Mouse (Mus musculus) thymus, adult 2 months (tissue): ENCODE data around the gene Gm20931. TPM values are rescaled to one million over a fixed set of nuclear protein-coding genes. Genes with fewer than 3 reads are reported as not detected.
"Not testable (repeated sequence)": the region's sequence is repeated elsewhere in the genome, so short reads cannot be mapped to it uniquely, and the experiment has no call there.

Source experiments
- DNase-seq: peaks from one replicate; pipeline ENCODE4 v3.0.0; 2021
- H3K27ac ChIP-seq: fragments of 200-500 bp; 2 replicates; pipeline ENCODE4 v1.5.1; 2012; ENCODE audit warnings: low read length, control low read depth; ENCODE audit not compliant: control insufficient read depth, insufficient read depth
- H3K27me3 ChIP-seq: fragments of 200-500 bp; 2 replicates; pipeline ENCODE4 v1.6.1; 2012; ENCODE audit warnings: mild to moderate bottlenecking, low read length, moderate library complexity, mixed read lengths; ENCODE audit not compliant: control insufficient read depth, insufficient read depth
- H3K36me3 ChIP-seq: fragments of 200-500 bp; 2 replicates; pipeline ENCODE4 v1.6.1; 2012; ENCODE audit warnings: mild to moderate bottlenecking, low read length, moderate library complexity; ENCODE audit not compliant: control insufficient read depth, insufficient read depth
- H3K4me1 ChIP-seq: fragments of 200-500 bp; replicated peaks from 2 replicates; pipeline ENCODE4 v1.6.1; 2012; ENCODE audit warnings: low read length; ENCODE audit not compliant: control insufficient read depth, insufficient read depth
- H3K4me3 ChIP-seq: fragments of 200-500 bp; 2 replicates; pipeline ENCODE4 v1.5.1; 2012; ENCODE audit warnings: mild to moderate bottlenecking, low read length, control low read depth, moderate library complexity; ENCODE audit not compliant: control insufficient read depth, insufficient read depth
- WGBS: fragments of 180-500 bp; shearing (Covaris S2); methylation state at CpG from one replicate; pipeline ENCODE4 v1.1.7; 2018; 5-methylcytosine and 5-hydroxymethylcytosine counted together
- polyA plus RNA-seq: library from polyadenylated mRNA; depleted of rRNA; stranded (reverse); fragments of >200 nt; gene quantifications from 2 replicates; pipeline ENCODE4 v1.2.3, GENCODE M21; 2012; rRNA removed

The Gm20931 gene
- polyA plus RNA-seq: not detected in 2 replicates

DNA sequence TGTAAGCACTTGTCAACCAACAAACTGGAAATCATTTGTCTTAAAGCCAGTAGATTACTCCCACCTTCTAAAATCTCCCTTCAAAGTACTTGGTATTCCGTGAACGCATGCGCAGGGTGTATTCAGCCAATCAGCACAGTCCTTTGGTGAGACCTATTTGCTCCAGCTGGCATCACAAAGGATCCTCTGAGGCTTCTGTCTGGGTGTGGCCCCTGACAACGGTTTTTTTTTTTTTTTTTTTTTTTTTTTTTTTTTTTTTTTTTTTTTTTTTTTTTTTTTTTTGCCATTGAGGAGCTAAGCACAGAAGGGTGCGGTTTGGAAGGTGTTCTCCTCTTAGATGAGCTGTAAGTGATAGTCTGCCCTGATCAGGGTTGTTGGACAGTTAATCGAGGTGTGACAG lies at the start of gene Gm20931:
TSS of gene Gm20931 (plus strand) at position 301 of the 400 bp plus-strand sequence.
- H3K4me1 ChIP-seq, H3K4me3 ChIP-seq, DNase-seq, H3K27ac ChIP-seq, H3K36me3 ChIP-seq, H3K27me3 ChIP-seq: not testable (repeated sequence)
- no CpG with 5 or more reads among the region's 6 CpGs for WGBS
